Mouse (Mus musculus) gonadal fat pad, adult 2 months (tissue): Measurements from ENCODE around the gene Ostf1. TPM values are rescaled to one million over a fixed set of nuclear protein-coding genes. Genes with fewer than 3 reads are reported as not detected.

Experiments
- DNase-seq: peaks from one replicate; pipeline ENCODE4 v3.0.0-alpha.2; 2012; ENCODE audit warnings: low read depth
- polyA plus RNA-seq: library from polyadenylated mRNA; depleted of rRNA; stranded (reverse); fragments of >200 nt; gene quantifications from 2 replicates; pipeline ENCODE4 v1.2.3, GENCODE M21; 2012; rRNA removed

The Ostf1 gene
- polyA plus RNA-seq, 1 experiment = 53.6 TPM

GRCm38 (mm10) chr19:18569496-18569895, 62.1 kb downstream of the Ostf1 start:
- no peak for DNase-seq

GRCm38 (mm10) chr19:18568828-18569430, 62.7 kb downstream of the Ostf1 start:
- peak; percentile 8 for DNase-seq

- DNase-seq = no peak
Observed at GRCm38 (mm10) chr19:18567936-18568827, 63.4 kb downstream of the Ostf1 start.

GRCm38 (mm10) chr19:18567501-18567900, 64.1 kb downstream of the Ostf1 start:
- no peak for DNase-seq

GRCm38 (mm10) chr19:18557708-18558107, 73.9 kb downstream of the Ostf1 start:
- DNase-seq = no peak

- DNase-seq = no peak
Observed at GRCm38 (mm10) chr19:18555645-18556044, 76.0 kb downstream of the Ostf1 start.

GRCm38 (mm10) chr19:18548668-18549067, 83.0 kb downstream of the Ostf1 start:
- DNase-seq = no peak

Other genes starting within 250 kb of the Ostf1 start
- gene Nmrk1, start 127 bp upstream of the Ostf1 start, polyA plus RNA-seq = 13.7 and 18.3 TPM in 2 replicates
- gene Carnmt1, start 38.9 kb upstream of the Ostf1 start, polyA plus RNA-seq = 7.6 and 9.4 TPM in 2 replicates
- gene D030056L22Rik, start 81.4 kb upstream of the Ostf1 start, polyA plus RNA-seq = 6.8 and 10.4 TPM in 2 replicates
- gene Trpm6, start 118.2 kb upstream of the Ostf1 start, polyA plus RNA-seq = 0.96 and 1.3 TPM in 2 replicates